Mouse (Mus musculus): Measurements from ENCODE around the gene Shroom1.
A peak's percentile ranks its signal among the peaks of the same experiment; 100 is the strongest.
"Not testable (repeated sequence)": the region's sequence is repeated elsewhere in the genome, so short reads cannot be mapped to it uniquely, and the experiment has no call there.

Gene Shroom1

DNA sequence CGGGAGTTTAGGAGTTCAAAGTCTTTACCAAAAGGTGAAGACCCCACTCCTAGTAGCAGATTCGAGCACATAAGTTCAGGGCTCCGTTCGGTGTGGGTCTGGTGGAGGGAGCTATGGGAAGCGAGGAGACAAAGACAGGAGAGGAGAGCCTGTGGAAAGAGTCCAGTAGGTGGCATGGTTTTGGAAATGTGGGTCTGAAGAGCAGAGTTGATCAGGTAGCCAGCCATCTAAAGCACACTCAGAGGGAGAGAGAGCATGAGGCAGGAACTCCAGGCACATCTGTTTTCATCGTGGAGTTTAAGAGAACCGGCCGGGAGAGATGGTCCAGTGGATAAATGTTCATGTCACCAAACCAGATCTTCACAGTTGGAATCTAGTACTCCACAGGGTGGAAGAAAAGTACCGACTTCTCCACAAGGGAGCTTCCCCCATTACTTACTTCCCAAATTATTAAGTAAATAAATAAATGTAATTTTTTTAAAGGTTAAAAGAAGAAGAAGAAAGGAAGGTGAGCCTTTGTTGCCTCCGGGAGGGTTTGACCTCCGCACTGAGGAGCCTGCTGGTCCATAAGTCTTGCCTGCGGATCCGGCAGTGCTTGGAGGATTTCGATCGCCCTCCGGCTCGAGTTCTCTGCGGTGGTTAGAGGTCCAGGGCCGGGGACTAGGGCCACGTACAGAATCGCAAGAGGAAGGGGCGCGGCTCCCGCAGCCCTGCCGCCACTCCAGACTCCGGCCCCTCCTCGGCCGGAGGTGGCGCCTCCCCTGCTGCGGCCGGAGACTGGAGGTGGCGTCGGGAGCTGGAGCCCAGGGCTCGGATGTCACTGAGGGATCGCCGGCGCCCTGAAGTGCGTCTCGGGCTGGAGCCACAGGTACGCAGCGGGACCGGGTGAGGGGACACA lies at the start of gene Shroom1, which contains the start of gene Gm10447:
Gene Shroom1, plus strand, starts transcription at position 732 of the 898 bp plus-strand sequence.
Gene Gm10447, minus strand, starts transcription at position 637 of the 898 bp plus-strand sequence.
- peak; percentile 73 for DNase-seq

GRCm38 (mm10) chr11:53411738-53412137 lies 45.3 kb upstream of the Shroom1 start:
- DNase-seq = no peak

GRCm38 (mm10) chr11:53413871-53414270 lies 43.1 kb upstream of the Shroom1 start:
- no peak for DNase-seq

GRCm38 (mm10) chr11:53418048-53418447 lies 39.0 kb upstream of the Shroom1 start:
- DNase-seq = no peak

GRCm38 (mm10) chr11:53423036-53423435 lies 34.0 kb upstream of the Shroom1 start, which contains the start of gene Leap2:
Leap2 (minus strand) TSS chr11:53423170.
- peak; percentile 13 for DNase-seq

DNA sequence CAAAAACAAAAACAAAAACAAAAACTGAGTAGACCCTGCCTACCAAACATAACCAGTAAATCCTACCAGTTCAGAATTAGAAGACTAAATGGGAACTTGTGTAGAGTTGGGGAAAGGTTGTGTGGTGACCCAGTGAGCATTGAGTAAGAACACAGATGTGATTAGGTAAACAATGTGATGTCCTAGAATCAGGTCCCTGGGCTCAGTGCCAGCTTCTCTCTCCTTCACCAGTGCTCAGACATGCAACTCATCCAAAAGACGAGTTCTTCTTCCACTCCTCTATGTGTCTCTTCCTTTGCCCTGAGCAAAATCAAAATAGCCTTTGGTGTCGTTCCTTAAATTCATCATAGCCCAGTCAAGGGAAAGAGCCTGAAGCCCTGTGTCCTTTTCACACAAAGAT lies 32.2 kb upstream of the Shroom1 start:
- DNase-seq = no peak

GRCm38 (mm10) chr11:53425251-53425650 lies 31.8 kb upstream of the Shroom1 start:
- DNase-seq = no peak

DNA sequence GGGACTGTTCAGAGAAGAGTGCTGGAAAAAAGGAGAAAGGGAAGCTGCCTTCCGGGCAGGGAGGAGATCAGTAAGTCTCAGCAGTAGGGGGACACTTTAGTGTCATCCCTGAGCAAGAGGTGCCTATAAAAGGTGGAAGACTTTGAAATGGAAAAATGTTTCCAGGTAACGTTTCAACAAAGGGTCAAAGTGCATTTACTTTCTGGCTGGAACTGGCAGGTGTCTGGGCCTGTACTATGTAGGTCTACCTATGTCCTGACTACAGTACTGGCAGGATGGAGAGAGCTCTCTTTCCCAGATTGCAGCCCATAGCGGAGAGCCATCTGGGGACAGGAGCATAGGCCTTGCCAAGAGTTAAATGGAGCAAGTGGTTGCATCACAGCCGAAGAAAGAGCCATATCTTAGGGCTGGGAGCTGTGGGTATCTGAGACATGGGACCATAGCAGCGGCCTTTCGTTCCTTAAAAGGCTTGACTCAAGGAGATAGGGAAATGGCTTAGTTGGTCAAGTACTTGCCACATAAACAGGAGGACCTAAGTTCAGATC lies 31.2 kb upstream of the Shroom1 start:
- no peak for DNase-seq

DNA sequence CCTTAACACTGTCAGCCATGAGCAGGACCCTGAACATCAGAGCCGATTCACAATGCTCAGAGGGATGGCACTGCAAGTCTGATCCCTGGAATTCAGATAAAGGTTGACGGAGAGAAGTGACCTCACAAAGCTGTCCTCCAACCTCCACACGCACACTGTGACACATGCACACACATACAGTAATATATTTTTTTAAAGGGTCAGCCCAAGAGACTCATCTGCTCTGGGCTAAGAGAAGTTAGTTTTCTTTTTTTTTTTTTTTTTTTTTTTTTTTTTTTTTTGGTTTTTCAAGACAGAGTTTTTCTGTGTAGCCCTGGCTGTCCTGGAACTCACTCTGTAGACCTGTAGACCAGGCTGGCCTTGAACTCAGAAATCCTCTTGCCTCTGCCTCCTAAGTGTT lies 30.1 kb upstream of the Shroom1 start:
- not testable (repeated sequence) for DNase-seq

- DNase-seq = no peak
These were observed 28.9 kb upstream of the Shroom1 start for GRCm38 (mm10) chr11:53427993-53428715.

DNA sequence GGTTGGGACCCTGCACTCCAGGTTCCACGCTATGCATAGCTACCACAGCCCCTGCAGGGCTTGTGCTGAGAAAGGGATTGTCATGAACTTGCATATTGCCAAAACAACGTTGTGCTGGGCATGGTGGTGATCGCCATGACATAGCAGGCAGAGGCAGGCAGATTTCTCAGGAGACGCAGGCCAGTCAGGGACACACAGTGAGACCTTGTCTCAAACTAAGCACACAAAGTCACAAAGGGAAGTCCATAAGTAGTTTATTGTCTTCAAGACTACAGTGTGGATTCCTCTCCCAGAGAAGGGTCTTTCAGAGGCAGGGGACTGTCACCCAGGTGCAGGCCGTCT lies 28.3 kb upstream of the Shroom1 start:
- no peak for DNase-seq

- no peak for DNase-seq
These were observed 27.8 kb upstream of the Shroom1 start for GRCm38 (mm10) chr11:53429182-53429581.

DNA sequence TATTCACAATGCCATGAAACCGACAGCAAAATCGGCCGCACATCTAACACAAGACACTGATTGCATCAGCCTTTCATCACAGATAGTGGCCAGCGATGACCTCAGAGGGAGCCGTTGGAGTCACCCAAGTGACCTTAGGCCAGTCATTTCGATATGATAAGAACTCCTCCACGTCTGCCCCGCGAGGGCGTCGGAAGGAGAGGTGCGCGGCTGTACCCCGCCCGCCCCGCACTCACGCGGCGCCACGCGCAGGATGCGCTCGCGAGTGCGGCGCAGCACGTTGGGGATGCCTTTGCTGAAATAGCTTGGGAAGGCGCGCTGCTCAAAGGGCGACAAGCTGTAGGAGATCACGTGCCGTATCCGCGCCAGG lies 26.7 kb upstream of the Shroom1 start:
- DNase-seq = no peak

DNA sequence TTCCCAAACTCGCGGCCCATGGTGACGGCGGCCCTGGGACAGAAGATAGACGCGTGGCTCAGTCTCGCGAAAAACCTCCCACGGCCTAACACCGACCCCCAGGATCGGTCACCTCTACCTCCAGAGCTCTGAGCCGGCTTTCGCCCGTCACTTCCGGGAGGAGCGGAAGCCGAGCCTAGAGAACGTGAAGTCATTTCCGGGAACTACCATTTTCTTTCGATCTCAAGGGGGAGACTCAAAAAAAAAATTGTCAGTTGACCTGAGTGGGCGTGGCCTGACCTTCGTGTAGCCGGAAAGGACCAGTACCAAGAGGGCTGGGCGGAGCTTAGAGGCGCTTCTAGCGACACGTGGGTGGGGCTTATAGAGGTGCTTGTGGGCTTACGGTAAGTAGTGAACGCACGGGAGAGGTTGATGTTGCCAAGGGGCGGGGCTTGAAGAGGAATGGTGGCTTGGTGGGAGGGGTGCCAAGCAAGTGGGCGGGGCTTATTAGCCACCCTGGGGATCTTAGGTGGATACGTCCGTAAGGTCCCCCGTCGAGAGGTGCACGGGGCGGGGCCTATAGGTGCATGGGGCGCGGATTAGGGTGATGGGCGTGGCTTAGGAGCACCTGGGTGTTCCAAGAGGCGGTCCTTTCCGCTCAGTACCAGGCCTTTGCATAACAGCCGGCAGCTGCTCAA lies 26.2 kb upstream of the Shroom1 start, which contains the start of the genes Uqcrq and Gdf9:
Gene Uqcrq, minus strand, starts transcription at position 162 of the 677 bp plus-strand sequence.
Gene Gdf9, plus strand, starts transcription at position 354 of the 677 bp plus-strand sequence.
- DNase-seq = peak; percentile 100

GRCm38 (mm10) chr11:53431347-53432056 lies 25.5 kb upstream of the Shroom1 start:
- no peak for DNase-seq

- no peak for DNase-seq
These were observed 23.9 kb upstream of the Shroom1 start for GRCm38 (mm10) chr11:53433057-53433456.

DNA sequence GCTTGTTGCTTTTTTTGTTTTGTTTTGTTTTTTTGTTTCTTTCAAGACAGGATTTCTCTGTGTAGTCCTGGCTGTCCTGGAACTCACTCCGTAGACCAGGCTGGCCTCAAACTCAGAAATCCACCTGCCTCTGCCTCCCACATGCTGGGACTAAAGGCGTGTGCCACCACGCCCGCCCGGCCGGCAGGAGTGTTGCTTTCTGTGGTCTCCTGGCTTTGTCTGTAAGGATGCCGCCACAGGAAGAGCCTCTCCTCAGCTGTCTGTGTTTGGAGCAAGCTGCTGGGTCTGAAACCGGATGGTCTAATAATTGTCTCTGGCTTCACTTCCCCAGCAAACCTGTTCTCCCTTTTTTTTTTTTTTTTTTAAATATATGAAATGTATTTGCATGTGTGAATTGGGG lies 21.5 kb upstream of the Shroom1 start:
- no peak for DNase-seq

DNA sequence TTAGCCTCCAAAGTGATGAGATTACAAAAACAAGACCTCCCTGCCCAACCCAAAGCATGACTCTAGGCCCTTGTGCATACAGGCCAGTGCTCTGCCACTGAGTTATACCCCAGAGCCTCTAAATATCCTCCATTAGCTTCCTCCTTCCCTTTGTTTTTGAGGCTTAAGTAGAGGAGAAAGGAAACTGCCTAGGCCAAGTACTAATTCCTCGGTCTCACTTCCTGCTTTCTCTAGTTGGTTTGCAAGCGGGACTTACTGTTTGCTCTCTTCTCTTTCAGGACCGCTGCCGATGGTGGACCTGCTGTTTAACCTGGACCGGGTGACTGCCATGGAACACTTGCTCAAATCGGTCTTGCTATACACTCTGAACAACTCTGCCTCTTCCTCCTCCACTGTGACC lies 20.7 kb upstream of the Shroom1 start:
- no peak for DNase-seq

DNA sequence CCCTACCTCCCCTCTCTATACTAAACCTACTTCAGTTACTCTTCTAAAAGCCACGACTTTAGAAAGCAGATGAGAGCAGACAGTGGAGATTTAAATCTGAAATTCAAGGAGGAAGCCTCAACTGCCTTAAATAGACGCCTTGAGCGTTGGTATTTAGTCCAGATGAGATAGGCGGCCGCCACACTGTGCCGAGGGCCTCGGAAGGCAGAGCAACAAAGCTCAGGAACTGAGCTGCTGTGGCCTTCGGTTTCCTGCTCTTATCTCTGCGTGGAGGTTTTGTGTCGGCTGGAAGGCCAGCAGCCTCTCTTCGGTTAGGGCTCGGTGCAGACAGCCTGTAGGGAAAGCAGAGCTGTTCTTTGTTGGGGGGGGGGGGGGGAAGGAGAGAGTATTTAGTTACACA lies 15.1 kb upstream of the Shroom1 start:
- DNase-seq = no peak

DNA sequence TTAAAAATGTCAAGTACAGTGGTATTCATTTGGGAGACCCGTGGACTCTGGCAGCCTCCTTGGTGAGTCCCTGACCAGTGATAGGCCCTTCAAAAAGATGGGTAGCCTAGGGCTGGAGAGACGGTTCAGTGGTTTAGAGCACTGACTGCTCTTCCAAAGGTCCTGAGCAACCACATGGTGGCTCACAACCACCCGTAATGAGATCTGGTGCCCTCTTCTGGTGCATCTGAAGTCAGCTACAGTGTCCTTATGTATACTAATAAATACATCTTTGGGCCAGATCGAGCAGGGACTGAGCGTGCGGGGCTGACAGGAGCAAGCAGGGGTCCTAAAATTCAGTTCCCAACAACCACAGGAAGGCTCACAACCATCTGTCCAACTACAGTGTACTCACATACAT lies 13.1 kb upstream of the Shroom1 start:
- peak; percentile 44 for DNase-seq

DNA sequence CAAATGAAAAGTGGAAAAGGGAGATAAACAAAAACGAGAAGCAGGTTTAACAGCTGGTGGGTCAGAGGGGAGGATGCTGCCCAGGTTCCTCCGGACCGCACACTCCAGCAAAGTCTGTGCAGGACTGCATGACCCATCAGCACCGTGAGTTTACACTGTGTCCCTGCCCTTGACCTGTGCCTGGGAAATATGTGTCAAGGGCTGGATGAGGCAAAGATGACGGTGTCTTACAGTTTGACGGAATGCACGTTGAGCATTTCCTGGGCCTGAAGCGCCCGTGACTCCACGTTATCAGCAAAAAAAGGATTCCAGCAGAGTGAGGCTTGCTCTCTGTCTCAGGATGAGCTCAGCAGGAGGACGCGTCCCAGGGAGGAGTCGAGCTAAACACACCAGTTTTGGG lies 11.4 kb upstream of the Shroom1 start:
- DNase-seq = no peak

DNA sequence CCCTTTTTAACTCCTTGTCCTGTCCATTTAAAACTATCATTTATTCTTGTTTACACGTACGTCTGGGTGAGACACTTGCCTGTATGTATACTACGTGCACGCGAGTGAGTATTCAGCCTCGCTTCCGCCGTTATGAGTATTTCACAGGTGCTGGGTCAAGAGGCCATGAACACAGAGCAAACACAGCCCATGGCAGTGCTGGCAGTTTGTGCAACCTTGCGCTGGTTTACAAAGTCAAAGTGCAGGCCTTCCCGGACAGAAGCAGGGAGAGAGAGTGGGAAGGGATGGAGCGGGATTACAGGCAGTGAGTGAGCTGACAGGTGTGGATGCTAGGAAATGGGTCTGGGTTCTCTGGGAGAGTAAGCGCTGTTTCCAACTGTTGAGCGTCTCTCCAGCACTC lies 10.8 kb upstream of the Shroom1 start:
- no peak for DNase-seq
